Mouse (Mus musculus): ENCODE measurements around the gene Ncam1.

GRCm38 (mm10) chr9:49571695-49572510 is 226.8 kb downstream of the Ncam1 start:
- TF ChIP-seq CTCF (IDR thresholded peaks at IDR 0.05; ENCODE audit: low read depth, low read length) (no peak), POLR2A (IDR thresholded peaks at IDR 0.05; ENCODE audit: borderline replicate concordance, low read depth, low read length) (no peak)

All from bone marrow macrophage, adult 2 months (primary cell).